Mouse (Mus musculus): ENCODE measurements around the gene Lamb2.

DNA sequence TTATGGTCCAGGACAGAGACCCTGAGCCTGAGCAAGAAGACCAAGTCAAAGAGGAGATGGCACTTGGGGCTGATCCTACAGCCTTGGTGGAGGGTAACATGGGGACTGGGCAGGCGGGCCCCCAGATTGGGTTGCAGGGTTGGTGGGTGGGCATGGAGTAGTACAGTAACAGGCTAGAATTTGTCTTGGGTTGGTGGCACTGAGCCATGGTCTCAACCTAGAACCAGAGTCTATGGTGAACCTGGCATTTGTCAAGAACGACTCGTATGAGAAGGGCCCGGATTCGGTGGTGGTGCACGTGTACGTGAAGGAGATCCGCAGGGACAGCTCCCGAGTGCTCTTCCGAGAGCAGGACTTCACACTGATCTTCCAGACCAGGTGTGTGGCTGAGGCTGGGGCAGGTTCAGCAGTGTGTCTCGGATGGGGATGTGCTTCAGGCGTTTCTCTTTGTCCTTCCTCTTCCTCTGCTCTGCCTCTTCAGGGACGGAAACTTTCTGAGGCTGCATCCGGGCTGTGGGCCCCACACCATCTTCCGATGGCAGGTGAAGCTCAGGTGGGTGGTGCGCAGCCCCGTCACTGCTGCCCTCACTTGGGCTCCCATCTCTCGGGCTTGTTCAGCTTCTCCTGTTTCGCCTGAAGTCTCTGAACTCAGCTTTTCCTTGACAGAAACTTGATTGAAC lies 14.8 kb downstream of the Lamb2 start:
- TF ChIP-seq CTCF (conservative IDR thresholded peaks at IDR 0.05; ENCODE audit: low read length) (no peak), POU5F1 (IDR thresholded peaks at IDR 0.05; ENCODE audit: borderline replicate concordance, low read length) (no peak)
